Mouse (Mus musculus) retina, embryonic 14.5 days (tissue): ENCODE results near the gene Efnb1.

ENCODE experiments used
- DNase-seq: peaks from one replicate; pipeline ENCODE4 v3.0.0-alpha.2; 2015; ENCODE audit warnings: low spot score

Gene Efnb1

GRCm38 (mm10) chrX:99154358-99154757 is 18.4 kb downstream of the Efnb1 start:
- no peak for DNase-seq

GRCm38 (mm10) chrX:99159020-99159419 is 23.1 kb downstream of the Efnb1 start:
- DNase-seq, result no peak

- DNase-seq, result no peak
Observed at GRCm38 (mm10) chrX:99164111-99164510, 28.2 kb downstream of the Efnb1 start.

- no peak for DNase-seq
Observed at GRCm38 (mm10) chrX:99164855-99165368, 29.0 kb downstream of the Efnb1 start.

GRCm38 (mm10) chrX:99167014-99167413 is 31.1 kb downstream of the Efnb1 start:
- no peak for DNase-seq

- DNase-seq, result no peak
Observed at GRCm38 (mm10) chrX:99167550-99167949, 31.6 kb downstream of the Efnb1 start.

GRCm38 (mm10) chrX:99172301-99172700 is 36.4 kb downstream of the Efnb1 start:
- DNase-seq, result no peak

GRCm38 (mm10) chrX:99185081-99185596 is 49.2 kb downstream of the Efnb1 start:
- peak; percentile 71 for DNase-seq

GRCm38 (mm10) chrX:99186497-99187435 is 50.8 kb downstream of the Efnb1 start:
- DNase-seq, result peak; percentile 40

GRCm38 (mm10) chrX:99191441-99192087 is 55.6 kb downstream of the Efnb1 start:
- no peak for DNase-seq

- no peak for DNase-seq
Observed at GRCm38 (mm10) chrX:99196910-99197309, 61.0 kb downstream of the Efnb1 start.

GRCm38 (mm10) chrX:99198532-99198931 is 62.6 kb downstream of the Efnb1 start:
- no peak for DNase-seq
